Mouse (Mus musculus): ENCODE data around the gene Ntsr1.

Gene Ntsr1

DNA sequence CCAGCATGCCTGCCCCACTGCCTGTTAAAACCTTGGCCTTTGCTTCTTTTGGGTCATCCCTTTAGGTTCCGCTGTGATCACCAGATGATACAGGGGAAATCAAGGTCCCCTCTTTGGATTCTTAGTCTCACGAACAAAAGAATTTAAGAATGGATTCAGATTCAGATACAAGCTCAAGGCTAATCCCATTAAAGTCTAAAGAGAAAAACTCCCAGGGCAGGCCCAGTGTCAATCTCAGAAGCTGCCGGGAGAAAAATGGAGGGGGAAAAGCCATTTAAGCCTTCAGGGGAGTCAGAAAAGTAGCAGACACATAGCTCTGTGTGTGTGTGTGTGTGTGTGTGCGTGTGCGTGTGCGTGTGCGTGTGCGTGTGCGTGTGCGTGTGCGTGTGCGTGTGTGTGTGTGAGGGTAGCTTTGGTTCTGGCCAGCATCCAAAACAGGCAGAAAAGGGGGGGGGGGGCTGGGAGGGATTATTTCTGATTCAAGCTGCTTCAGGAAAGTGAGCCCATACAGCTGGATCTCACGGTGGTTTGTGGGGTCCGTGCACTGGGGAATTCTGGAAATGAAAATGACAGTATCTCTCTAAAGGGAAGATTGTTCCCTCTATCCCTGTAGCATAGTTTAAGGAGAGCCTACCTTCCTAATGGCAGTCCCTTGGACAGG, 8.8 kb downstream of the Ntsr1 start:
- in situ Hi-C loops (cut with MboI) = no loop called here

DNA sequence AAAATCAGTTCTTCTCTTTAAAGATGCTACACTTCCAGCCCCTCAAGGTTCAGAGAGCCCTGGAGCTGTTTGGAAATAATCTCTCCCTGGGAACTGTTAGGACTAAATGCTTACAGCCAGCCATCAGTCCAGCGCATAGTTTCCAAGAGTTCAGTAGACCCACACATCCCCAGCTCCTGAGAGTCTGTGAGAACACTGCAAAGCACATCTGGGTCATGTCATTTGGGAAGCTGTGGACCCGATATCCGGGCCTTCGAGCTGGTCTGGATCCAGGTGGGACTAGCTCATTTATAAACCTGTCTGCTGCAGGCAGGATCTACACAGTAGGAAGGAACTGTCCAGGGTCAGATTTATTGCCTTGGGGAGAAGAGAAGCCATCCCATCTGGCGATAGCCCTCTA, 11.1 kb downstream of the Ntsr1 start:
- in situ Hi-C loops (cut with MboI) = no loop called here

DNA sequence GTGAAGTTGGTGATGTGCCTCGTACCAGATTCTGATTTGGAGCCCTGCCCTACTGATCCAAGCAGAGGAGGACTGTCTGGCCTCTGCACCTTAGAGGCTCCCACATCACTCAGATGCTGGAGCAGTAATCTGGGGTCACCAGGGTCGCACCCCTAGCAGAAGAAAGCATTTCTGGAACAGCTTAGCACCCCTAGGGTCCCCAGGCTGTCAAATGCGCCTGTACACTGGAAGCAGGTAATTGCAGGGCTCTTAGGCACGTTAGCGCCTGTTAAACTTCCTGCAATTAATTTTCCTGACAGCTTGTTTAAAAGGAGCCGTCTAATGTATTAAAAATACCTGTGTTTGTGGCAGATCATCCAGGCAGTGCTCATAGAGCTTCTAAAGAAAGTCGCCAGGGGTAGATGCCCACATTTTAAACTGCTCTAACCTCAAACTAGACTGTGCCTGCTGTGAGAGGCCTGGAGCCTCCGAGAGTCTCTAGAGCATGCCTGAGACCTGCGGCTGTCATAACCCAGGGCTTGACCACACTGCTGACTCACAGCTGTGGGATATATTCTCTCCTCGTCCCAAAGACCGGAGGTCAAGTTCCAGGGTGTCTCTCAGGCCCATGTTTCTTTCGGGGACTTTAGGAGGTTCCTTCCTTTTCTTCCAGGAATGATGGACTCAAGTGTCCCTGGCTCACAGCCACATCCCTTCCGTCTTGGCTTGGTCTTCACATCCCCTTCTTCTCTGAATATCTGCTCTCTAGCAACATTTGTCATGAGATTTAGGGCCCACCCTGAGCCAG, 12.3 kb downstream of the Ntsr1 start:
- in situ Hi-C loops (cut with MboI) = no loop called here

DNA sequence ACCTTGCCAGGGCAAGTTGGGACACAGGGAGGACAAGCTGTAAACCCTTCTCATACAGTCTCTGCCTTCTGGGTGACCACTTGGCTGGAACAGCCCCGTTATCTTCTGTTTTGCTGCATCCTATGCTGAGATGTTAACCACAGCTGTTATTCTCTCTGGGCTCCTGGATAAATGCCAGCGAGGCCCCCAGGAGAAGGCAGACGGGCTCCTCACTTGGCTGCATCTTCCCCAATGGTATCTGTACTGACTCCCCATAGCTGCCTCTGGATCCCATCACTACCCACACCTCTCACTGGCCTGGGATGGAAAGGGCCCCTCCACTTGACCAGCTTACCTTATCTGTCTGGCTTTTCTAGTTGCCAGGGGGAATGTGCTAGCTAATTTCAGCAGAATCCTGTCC, 13.2 kb downstream of the Ntsr1 start:
- in situ Hi-C loops (cut with MboI) = no loop called here

DNA sequence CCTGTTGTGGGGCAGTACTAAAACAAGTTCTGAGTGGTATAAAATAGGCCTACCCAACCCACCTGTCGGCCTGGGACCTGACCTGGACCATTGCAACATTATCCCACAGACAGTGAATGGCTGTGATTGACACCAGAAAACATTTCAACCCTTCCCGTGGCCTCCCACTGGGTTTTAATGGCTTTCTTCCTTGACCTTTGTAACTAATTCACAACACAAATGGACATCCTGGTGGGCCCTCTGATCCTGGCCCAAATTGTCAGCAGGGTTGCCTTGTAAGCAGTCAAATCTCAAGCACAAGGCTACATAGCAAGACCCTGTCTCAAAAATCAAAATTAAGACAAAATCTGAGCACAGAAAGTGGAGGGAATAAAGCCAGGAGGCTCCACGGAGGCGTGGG, 14.1 kb downstream of the Ntsr1 start:
- in situ Hi-C loops (cut with MboI) = no loop called here

DNA sequence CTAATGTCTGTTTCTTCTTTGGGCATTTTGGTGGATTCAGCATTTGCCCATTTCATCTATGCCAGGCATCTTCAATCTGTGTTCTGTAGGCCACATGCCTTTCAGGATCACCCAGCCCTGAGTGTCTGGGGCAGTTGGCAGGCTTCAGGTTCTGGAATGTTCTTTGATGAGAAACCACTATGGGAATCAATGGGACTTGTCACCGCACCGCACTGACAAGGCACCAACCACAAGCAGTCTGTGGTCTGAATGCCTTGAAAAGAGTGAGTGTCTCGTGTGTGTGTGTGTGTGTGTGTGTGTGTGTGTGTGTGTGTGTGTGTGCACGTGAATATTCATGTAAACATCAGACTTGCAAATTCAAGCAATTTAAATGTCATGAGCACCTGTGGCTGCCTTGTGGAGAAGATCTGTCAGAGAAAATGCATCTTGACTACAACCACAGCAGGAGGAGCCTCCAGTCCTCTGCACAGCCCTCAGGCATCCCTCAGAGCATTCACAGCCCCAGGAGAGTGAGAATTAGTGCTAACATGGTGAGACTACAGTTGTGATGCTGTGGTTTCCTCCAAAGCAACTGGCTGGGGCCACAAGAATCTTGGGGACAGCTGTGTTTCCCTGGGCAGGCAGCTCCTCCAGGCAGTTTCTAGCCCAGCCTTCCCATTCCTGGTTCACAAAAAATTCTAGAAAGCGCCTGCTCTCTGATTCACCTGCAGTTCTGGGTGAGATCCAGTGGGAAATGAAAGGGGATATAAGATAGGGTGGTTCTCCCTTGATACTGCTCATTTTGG, 21.9 kb downstream of the Ntsr1 start:
- in situ Hi-C loops (cut with MboI) = no loop called here

DNA sequence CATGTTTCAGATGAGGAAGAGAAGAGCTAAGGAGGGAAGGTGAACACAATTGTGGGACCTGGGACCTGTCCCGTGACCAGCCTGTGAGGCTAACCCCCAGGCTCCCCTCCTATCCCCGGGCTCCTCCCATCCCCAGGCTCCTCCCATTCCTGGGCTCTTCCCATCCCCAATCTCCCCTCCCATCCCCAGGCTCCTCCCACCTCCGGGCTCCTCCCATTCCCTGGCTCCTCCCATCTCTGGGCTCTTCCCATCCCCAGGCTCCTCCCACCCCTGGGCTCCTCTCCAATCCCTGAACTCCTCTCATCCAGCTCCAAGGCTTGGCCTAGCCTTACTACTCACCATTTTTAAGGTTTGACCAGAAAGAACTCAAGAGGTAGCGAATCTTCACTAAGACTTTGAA, 23.0 kb downstream of the Ntsr1 start:
- in situ Hi-C loops (cut with MboI) = no loop called here

DNA sequence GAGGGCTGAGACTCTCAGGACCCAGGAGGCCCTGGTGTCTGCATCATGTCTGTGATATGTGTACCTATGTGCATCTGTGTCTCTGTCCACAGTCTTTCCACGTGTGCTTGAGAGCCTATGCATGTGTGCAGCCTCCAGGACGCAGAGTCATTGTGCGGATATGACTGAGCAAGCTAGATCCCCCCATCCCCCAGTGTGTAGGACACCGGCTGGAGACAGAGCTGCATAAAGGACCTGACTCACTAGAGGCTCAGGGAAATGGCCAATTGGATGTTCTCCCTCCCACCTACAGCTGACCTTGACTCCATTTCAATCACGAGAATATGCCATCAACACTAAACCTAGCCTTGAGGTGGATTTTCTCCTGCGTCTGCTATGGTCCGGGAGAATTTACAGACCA, 27.7 kb downstream of the Ntsr1 start:
- in situ Hi-C loops (cut with MboI) = no loop called here

DNA sequence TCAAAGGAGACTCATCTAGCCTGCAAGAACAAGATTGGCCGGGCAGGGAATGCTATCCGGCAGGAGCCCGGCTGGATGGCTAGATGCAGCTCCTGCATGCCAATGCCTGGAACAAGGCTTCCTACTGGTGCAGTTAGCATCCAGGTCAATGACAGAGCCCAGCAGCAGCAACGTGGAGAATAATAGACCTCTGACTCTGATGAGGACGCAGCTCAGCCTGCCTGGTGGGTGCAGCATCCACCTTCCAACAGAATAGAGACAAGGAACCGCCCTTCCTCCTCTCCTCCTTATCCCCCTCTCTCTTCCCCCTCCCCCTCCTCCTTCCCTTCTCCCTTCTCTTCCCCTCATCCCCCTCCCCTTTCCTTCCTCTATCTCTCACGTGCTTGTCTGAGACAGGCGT, 28.1 kb downstream of the Ntsr1 start:
- in situ Hi-C loops (cut with MboI) = no loop called here

DNA sequence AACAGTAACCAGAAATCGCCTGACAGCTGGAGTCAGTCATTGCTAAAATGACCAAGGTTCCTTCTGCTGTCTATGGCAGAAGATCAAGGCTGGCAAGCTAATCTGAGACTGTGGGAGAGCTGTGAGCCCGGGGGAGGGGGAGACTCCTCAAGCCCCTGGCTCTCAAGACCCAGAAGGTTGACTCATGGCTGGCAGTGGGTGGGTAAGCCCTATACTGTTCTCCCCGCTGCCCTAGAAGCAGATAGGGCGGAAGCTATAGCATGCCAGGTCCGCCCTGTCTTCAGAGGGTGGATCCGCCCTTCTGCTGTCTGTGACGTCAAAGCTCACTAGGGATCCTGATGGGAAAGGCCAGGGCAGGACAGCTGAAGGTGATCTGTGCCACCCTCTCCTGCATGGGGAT, 30.4 kb downstream of the Ntsr1 start:
- in situ Hi-C loops (cut with MboI) = no loop called here

DNA sequence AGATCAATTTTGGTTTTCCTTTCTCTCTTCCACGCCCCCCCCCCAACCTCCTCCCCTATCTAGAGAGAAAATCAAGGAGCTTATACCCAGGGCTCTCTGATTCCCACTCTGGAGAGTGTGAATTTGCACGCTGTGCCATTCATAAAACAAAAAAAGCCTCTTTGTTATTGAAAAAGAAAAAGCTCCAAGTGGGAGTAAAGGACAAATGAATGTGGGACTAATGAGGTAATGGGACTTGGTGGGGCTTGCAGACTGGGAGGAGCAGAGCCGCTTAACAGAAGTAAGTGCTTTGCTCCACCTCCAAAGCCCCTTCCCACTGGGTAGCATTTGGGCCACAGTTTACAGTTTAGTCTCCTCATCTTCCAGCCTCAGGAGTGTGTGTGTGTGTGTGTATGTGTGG, 30.8 kb downstream of the Ntsr1 start:
- in situ Hi-C loops (cut with MboI) = no loop called here

DNA sequence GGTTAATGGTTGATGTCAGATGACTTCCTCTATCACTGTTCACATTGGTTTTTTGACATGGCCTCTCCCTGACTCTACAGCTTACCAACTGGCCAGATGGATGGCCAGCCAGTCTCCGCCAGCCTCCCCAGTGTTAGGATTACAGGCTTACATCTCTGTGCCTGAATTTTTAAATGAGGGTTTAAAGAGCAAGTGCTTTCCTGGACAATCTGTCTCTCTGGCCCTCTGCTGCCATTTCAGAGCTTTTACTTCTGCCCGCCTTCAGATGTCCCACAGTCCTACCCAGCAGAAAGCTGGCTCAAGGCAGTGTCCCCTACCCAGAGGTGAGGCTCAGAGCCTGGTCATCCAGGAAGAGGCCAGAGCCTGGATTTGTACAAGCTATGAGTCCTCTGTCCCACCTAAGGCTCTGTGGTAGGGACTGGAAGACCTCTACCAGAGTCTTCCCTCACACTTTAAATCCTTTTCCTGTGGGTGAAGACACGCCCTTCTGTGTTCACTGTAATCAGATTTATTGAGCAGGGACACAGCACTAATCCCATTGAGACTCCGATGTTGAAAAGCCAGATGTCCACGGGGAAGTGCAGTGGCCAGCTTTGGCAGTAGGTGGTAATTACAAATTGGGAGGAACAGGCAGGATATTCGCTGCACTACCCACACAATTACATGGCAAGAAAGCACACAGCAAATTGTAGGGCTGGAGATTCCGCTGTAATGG, 32.1 kb downstream of the Ntsr1 start:
- in situ Hi-C loops (cut with MboI) = no loop called here

DNA sequence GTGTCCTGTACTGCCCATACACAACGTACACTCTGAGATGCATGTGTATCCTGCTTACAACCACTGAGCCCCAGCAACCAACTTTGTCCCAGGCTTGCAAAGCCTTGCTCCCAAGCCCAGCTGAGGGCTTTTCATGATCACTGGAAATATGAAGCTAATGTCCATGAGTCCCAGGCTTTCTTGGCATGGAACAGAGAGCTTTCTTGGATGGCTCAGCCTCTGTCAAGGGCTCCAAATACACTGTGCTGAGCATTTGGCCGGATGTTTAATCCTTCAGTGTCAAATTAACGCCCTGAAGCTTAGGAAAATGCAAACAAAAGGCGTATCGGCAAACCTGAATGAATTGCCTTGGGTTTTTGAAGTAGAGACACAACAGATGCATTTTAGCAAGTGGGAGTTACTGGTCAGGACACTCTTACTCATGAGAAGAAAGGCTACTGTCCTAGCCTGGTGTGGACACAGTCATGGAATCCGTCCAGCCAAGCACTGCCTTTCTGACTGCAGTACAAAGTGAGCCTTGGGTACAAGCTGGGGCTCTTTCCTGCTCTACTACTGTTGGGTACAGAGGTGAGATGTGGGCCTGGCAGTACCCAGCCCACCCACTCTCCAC, 32.7 kb downstream of the Ntsr1 start:
- in situ Hi-C loops (cut with MboI) = no loop called here

DNA sequence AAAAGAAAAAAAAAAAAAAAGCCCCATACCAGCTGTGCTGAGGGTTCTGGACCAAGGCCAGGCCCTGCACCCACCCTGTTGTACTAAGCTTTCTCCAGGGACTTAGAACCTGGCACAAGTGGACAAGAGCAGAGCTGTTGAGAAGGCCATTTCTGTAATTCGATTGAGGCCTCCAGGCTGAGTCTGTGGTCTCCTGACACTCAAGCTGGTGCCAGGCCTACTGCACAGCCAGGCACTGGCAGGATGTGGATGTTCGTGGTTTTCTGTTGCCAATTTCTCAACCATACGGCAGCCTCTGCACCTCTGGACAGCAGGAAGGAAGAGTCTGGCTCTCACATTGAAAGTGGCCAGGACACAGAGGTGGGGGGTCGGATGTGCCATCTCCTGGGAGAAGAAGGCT, 33.5 kb downstream of the Ntsr1 start:
- in situ Hi-C loops (cut with MboI) = no loop called here

DNA sequence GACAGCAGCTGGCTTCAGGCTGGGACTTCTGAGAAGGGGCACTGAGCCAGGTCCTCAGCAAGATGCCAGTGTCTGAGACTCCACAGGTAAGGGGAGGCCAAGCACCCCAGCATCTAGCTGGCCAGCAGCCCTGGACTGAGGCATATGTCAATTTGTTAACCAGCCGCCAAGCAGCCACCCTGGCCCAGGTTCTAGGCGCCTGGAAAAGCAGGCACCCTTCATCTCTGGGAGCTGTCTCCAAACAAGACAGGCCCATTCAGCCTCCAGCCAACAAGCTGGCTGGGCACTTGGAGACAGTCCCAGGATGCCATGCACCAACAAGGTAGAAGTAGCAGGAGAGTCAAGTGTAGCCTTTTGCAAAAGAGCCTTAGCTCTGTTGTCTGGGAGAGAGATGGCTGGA, 43.9 kb downstream of the Ntsr1 start:
- in situ Hi-C loops (cut with MboI) = no loop called here

DNA sequence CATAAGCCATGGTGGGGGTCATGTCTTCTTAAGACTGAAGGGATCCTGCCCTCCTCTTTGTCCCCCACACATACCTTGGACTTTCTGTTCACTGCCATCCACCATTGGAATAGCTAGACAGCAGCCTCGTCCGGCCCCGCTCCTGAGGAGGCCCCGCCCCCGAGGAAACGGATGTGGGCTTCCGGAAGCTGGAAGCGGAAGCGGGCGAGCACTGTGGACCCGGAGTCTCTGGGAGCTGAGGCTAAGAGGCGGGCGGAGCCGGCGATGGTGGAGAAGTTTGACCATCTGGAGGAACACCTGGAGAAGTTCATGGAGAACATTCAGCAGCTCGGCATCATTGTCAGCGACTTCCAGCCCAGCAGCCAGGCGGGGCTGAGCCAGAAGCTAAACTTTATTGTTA, 45.3 kb downstream of the Ntsr1 start:
- in situ Hi-C loops (cut with MboI) = no loop called here

DNA sequence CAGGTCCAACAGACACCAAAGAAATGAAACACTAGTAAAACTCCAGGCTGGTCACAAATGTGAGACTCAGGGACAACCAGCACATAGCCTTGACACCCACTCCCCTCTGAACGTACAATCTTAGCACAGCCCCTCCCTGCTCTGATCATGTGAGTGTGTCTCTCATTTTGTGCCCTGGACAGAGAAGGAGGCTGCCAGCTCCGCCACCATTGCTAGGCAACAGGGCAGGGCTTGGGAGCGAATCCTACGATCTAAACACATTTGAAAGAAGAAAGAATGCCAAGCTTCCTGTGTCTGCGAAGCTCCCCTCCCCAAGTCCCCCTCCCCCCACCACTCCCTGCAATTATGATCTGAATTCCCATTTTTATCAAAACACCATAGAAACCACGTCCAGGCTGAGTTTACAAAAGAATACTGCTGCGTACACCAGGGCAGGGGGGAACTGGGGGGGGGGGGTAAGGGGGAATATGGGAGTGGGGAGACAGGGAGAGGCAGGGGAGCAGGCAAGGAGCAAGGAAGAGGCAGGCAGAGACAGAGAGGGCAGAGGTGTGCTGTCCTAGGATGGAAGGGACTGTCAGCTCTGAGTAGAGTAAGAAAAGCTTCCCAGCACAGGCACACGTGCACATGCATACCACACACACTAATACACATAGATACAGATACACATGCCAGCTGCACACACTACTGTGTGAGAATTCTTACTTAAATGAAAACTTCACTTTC, 47.8 kb downstream of the Ntsr1 start:
- in situ Hi-C loops (cut with MboI) = no loop called here

DNA sequence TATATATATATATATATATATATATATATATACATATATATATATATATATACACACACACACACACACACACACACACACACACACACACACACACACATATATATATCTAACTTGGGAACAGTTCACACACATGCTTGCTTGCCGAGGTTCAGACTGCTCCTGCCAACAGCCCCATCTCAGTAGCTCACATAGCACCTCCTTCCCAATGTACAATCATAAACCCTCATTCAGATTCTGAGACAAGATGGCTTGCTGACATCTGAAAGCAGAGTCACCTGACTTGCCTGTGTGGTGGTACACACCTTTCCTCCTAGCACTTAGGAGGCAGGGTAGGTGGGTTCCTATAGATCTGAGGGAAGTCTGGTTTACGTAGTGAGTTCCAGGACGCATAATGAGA, 52.6 kb downstream of the Ntsr1 start:
- in situ Hi-C loops (cut with MboI) = no loop called here

DNA sequence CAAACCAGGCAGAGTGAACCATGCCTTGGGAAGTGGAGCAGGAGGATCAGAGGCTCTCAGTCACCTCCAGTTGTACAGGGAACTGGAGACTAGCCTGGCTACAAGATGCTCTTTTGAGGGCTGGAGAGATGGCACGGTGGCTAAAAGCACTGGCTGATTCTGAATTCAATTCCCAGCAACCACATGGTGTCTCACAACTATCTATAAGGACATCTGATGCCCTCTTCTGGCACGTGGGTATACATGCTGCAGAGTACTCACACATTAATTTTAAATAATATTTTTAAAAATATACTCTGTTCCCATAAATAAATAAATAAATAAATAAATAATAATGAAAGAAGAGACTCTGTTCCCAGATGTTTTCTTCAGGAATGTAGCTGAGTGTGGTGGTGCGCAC, 55.4 kb downstream of the Ntsr1 start:
- in situ Hi-C loops (cut with MboI) = no loop called here

DNA sequence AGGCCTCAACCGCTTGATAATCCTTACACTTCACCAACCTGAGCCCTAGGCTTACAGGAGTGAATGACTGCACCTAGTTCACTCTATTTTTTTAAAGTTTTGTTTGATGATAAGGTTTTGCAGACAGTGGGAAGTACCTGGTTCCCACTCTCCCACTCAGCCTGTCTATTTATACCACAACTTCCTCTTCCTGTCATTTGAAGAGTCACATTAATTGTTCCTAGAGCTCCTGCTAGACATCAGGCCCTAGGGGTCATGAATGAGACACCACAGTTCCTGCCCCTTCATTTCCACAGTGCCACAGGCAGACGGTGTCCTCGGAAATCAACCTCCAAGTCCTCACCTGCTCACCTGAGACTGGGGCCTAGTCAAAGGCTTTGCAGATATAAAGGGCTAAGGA, 56.7 kb downstream of the Ntsr1 start:
- in situ Hi-C loops (cut with MboI) = no loop called here

DNA sequence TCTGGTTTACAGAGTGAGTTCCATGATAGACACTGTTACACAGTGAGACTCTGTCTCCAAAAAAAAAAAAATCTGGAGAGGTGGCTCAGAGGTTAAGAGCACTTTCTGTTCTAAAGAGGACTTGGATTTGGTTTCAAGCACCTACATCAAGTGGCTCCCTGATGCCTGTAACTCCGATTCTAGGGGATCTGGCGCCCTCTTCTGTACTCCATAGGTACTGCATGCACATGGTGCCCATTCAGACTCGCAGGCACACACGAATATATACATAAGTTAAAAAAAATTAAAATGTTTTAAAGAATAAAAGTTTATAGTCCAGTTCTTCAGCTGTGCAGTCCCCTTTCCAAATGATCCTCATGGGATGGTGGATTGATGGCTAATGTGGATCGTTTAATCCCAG, 60.5 kb downstream of the Ntsr1 start:
- in situ Hi-C loops (cut with MboI) = no loop called here
